Mouse (Mus musculus) frontal cortex, postnatal 14 days (tissue): ENCODE data around the gene Pms1.

Experiments
- DNase-seq, 2 experiments: peaks; one replicate each; pipeline ENCODE4 v3.0.0; 2022; ENCODE audit warnings: low spot score in 2 of 2

The Pms1 gene

DNA sequence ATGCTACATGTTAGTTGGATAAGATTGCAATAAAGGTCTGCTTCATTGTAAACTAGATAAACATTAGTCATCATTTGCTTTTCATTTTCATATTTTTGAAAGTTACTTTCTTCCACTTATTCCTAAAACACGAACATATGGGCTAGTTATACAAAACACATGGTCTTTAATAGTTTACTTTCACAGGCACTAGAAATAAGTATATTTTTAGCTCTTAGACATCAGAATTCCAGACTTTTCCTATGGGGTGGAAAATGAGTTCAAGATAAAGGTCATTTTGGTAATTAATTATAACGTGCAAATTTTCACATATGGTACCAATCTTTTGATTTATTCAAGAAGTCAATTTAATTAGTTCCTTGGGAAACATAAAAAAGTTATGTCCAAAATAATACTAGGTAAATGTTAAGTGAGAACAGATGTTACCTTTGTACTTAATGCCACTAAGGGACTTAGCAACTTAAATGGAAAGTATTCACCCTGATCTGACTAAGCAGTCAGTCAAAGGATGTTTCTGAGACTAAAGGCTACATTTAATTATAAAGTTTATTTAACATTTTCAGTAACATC is 95.1 kb downstream of the Pms1 start:
- no peak for DNase-seq

DNA sequence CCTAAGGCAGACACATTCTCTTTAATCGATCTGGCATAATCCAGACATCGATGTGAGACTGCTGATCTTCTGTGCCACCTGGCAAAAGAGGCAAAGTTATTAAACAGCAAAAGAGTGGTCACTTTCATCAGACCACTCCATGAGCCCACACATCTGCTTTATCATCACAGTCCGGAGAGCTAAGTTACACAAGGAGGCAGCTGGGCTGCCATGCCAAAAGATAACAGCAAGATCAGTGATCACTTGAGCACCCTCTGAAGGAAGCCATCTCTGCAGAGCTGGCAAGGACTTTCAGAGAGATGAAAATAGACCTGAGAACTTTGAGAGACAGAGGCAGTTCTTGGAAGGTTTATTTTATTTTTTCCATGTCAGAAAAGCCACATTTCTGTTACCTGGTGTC is 102.3 kb downstream of the Pms1 start:
- DNase-seq: no peak

DNA sequence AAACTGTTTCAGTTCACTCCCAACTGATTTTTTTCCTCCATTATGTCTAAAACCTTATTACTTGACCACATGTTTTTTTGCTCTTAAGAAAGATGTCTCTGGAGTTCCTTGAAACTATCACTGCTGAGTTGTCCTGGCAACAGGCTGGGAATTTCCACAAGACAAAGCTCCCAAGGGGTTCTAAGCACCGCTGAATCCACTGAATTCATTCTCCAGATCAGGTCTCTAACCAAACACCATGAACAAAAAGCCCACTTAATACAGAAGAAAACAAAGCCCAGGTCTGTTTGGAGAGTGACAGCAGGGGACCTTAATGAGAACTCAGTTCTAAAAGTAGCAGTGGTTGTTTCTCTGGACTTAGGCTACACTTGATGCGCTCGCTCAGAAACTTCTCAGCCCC is 105.6 kb downstream of the Pms1 start:
- DNase-seq: no peak

DNA sequence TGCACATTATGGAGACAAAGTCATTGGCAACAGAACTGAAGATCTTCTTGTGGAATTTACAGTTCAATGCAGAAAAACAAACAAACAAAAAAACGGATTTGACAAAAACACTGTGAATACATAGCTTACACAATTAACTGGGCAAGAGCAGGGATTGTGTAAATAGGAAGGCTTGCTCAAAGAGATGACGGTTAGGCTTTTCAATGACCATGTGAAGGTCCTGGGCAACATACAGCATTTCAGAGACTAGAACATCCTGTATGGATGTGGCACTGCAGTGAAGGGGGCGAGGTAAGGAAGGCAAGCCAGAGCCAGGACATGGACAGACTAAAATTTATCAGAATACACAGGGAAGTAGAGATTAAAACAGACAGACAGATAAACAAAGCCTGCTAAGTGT is 107.2 kb downstream of the Pms1 start:
- no peak for DNase-seq

DNA sequence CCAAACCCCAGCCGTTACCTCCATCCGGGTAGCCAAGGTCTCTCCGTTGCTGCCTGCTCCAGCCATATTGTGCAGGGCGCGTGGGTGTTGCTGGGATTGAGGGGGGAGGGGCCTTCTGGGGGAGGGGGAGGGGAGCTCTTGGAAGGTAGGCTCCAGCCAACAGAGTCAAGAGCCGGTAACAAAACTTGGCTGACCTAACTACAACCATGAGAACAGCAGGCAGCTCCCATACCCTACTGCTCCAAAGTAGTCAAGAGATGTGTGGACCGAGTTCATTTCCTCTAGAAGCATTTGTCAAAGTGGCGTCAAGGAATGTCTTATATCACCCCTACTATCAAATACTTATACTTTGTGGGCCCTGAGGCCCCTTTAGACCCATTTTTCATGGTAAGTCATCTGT is 109.3 kb downstream of the Pms1 start, which contains the start of gene 1700019A02Rik:
TSS of gene 1700019A02Rik (minus strand) at position 101 of the 400 bp plus-strand sequence.
- DNase-seq: no peak

DNA sequence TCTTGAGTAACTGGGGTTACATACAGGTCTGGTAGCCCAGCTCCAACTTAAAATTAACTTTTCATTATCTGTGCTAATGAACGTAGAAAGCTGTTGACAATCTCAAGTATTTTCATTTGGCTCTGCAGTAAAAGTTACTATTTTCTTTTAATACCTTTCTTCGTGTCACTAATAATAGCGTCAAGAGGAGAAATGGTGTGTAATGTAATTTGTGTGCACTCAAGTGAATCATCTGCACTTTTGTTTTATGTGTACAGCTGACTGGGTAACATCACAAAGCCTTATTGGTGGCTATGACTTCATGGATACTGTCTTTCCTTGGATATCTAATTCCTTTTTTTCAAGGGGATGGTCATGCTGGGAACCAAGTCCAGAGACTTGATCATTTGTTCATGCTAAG is 110.5 kb downstream of the Pms1 start:
- no peak for DNase-seq

DNA sequence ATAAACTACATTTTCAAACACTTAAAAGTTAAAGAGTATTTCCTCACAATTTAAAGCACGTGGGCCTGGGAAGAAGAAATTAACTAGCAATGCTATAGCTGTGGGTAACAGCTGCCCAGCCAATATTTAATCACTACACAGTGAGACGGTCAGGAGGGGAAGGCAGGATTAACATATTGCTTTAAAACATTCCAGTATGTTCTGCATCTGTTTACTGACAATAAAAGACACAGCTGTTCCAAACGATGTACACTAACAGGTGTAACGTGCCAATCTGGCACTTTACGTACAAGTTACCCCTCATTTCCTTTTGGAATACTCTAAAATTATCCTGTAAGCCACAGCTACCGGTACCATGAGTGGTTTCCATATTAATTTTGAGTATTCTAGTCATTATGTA is 139.1 kb downstream of the Pms1 start:
- no peak for DNase-seq
